In the genomic region with DNA sequence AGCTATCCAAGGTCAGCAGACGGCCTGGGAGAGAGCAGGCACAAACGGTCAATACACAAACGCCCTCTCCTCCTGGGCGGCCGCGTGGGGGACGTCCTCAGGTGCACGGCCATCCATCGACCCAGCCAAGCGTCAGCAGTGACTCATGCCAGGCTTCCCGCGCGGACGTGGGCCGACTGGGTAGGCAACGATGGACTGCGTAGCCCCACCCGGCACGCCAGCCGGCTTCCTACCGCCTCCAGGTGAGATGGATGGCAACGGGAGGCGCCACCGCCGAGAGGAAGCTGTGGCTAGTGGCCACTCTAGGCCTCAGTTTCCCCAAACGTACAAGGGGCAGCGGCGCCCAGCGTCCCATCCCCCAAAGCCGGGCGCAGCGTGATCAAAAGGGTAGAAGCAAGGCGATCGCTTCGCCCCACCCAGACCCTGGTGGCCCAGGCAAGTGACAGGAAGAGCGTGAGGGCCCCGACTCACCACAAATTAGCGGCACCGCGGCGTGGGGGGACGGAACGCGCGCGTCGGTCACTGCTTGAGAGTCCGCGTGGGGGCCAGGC, we compare ENCODE assay signal across 7 mouse cellular contexts. TPM values are rescaled to one million over a fixed set of nuclear protein-coding genes. Genes with fewer than 3 reads are reported as not detected.
A peak's percentile ranks its signal among the peaks of the same experiment; 100 is the strongest.
DNase-seq lines count a peak whose midpoint lies in the region; ATAC-seq and TF ChIP-seq lines count a peak whose summit lies in the region.

No protein-coding gene starts in this region.

- H3K27ac ChIP-seq in ES-Bruce4 (ENCODE audit: insufficient read depth, low read length): peak overlapping the region; percentile 22; the same call in 1 of the 2 replicates
- H3K27ac ChIP-seq in embryonic facial prominence, embryonic 12.5 days: peak overlapping the region; percentile 80
- H3K27ac ChIP-seq in hindbrain, embryonic 11.5 days (ENCODE audit: low read depth, low read length): peak overlapping the region; percentile 58

- peak; percentile 36 for DNase-seq in adrenal gland, adult 8-10 months
- DNase-seq in hindbrain, embryonic 11.5 days (ENCODE audit: low spot score): peak; percentile 40
- peak; percentile 26 to 50 for DNase-seq in layer of hippocampus, postnatal 10 days (ENCODE audit: low spot score in 2 of 2)
- peak; percentile 12 for DNase-seq in lung, postnatal 14 days
- DNase-seq in right cerebral cortex, postnatal 25 days: peak; percentile 80

- H3K4me2 ChIP-seq in embryonic facial prominence, embryonic 12.5 days (replicated peaks): peak overlapping the region; percentile 93
- peak overlapping the region; percentile 90 for H3K4me2 ChIP-seq in hindbrain, embryonic 11.5 days (replicated peaks; ENCODE audit: low read depth, low read length)

- peak overlapping the region; percentile 94 for H3K4me3 ChIP-seq in ES-Bruce4 (ENCODE audit: low read depth, low read length)
- H3K4me3 ChIP-seq in embryonic facial prominence, embryonic 12.5 days: peak overlapping the region; percentile 96
- peak overlapping the region; percentile 100 for H3K4me3 ChIP-seq in hindbrain, embryonic 11.5 days (ENCODE audit: low read depth, low read length)

- no peaks in the 10 kb centered on the region for H3K9me3 ChIP-seq in ES-Bruce4 (replicated peaks; ENCODE audit: control insufficient read depth, insufficient read depth, low read length, poor library complexity, severe bottlenecking)
- no peaks in the 10 kb centered on the region for H3K9me3 ChIP-seq in embryonic facial prominence, embryonic 12.5 days
- no peaks in the 10 kb centered on the region for H3K9me3 ChIP-seq in hindbrain, embryonic 11.5 days (ENCODE audit: control insufficient read depth, low read length)

- H3K27me3 ChIP-seq in ES-Bruce4 (ENCODE audit: control insufficient read depth, insufficient read depth, low read length, poor library complexity, severe bottlenecking): no peaks in the 10 kb centered on the region
- no peaks in the 10 kb centered on the region for H3K27me3 ChIP-seq in embryonic facial prominence, embryonic 12.5 days
- H3K27me3 ChIP-seq in hindbrain, embryonic 11.5 days (ENCODE audit: control insufficient read depth, insufficient read depth, low read length): no peaks in the 10 kb centered on the region

- peaks cover 8% of the 10 kb centered on the region for H3K36me3 ChIP-seq in ES-Bruce4 (ENCODE audit: control insufficient read depth, insufficient read depth, low read length, poor library complexity, severe bottlenecking)
- 0 out of 2 replicates have a peak, but pooled peaks cover 6% of the 10 kb centered on the region for H3K36me3 ChIP-seq in embryonic facial prominence, embryonic 12.5 days
- peaks cover 2% of the 10 kb centered on the region; the same call in 1 of the 2 replicates for H3K36me3 ChIP-seq in hindbrain, embryonic 11.5 days (ENCODE audit: control insufficient read depth, insufficient read depth, low read length)

- TF ChIP-seq EP300 in ES-Bruce4 (IDR thresholded peaks at IDR 0.05; ENCODE audit: insufficient read depth, low read depth, low read length): no peak

- TF ChIP-seq POLR2A in ES-Bruce4 (IDR thresholded peaks at IDR 0.05; ENCODE audit: insufficient read depth, low read length): no peak

- peaks cover 3% of the 10 kb centered on the region for H3K4me1 ChIP-seq in ES-Bruce4 (ENCODE audit: control insufficient read depth, insufficient read depth, low read length)
- H3K4me1 ChIP-seq in embryonic facial prominence, embryonic 12.5 days: peaks cover 10% of the 10 kb centered on the region
- H3K4me1 ChIP-seq in hindbrain, embryonic 11.5 days (replicated peaks; ENCODE audit: control insufficient read depth, insufficient read depth, low read length): no peaks in the 10 kb centered on the region; the same call in none of the 2 replicates

- H3K9ac ChIP-seq in ES-Bruce4 (ENCODE audit: low read depth, poor library complexity, severe bottlenecking): peak overlapping the region; percentile 92
- H3K9ac ChIP-seq in embryonic facial prominence, embryonic 12.5 days: peak overlapping the region; percentile 93
- H3K9ac ChIP-seq in hindbrain, embryonic 11.5 days (ENCODE audit: low read depth, low read length): peak overlapping the region; percentile 92

- under 1% methylated on average over 49 of the region's 49 CpGs for WGBS in embryonic facial prominence, embryonic 12.5 days
- under 1% methylated on average over 47 of the region's 49 CpGs for WGBS in hindbrain, embryonic 11.5 days

- no peak for TF ChIP-seq CTCF in ES-Bruce4 (IDR thresholded peaks at IDR 0.05; ENCODE audit: low read depth, low read length)

- ATAC-seq in embryonic facial prominence, embryonic 12.5 days (ENCODE audit: insufficient number of reproducible peaks, insufficient read depth, low FRiP score, low TSS enrichment): peak; percentile 43; the same call in 1 of the 2 replicates
- ATAC-seq in hindbrain, embryonic 11.5 days (ENCODE audit: low FRiP score): peak; percentile 38

RNA-seq across cellular contexts. Expression of a gene that starts 15.5 kb away (rescaled TPM):
- 40.5 and 42.1 TPM in 2 replicates for polyA plus RNA-seq in ES-Bruce4 (2011; ENCODE audit: insufficient read depth, insufficient read length, low read depth, missing spikeins)
- 100 to 1,000 TPM in 2 of 4 experiments, 10 to 100 TPM in 2; 66.3 to 109 (median 89.1) TPM for total RNA-seq in adrenal gland, adult 8-10 months (2022)
- 36.4 and 41.1 TPM in 2 replicates for polyA plus RNA-seq in embryonic facial prominence, embryonic 12.5 days (2016; fragmentation: Nextera tagmentation; extraction: Ambion mirVana)
- 36.8 and 52.6 TPM in 2 replicates for polyA plus RNA-seq in hindbrain, embryonic 11.5 days (2014; fragmentation: Nextera tagmentation; extraction: Ambion mirVana)
- total RNA-seq in layer of hippocampus, postnatal 10 days (2021): 100 to 1,000 TPM; 155 to 187 TPM

RNA-seq across cellular contexts. Expression of a gene that starts 16.0 kb away (rescaled TPM):
- 158 and 160 TPM in 2 replicates for polyA plus RNA-seq in ES-Bruce4 (2011; ENCODE audit: insufficient read depth, insufficient read length, low read depth, missing spikeins)
- 10 to 100 TPM; 53.4 to 70.2 (median 60.6) TPM for total RNA-seq in adrenal gland, adult 8-10 months (2022)
- polyA plus RNA-seq in embryonic facial prominence, embryonic 12.5 days (2016; fragmentation: Nextera tagmentation; extraction: Ambion mirVana): 121 and 123 TPM in 2 replicates
- 130 and 145 TPM in 2 replicates for polyA plus RNA-seq in hindbrain, embryonic 11.5 days (2014; fragmentation: Nextera tagmentation; extraction: Ambion mirVana)
- total RNA-seq in layer of hippocampus, postnatal 10 days (2021): 100 to 1,000 TPM; 189 to 201 TPM

RNA-seq across cellular contexts. Expression of a gene that starts 32.2 kb away (rescaled TPM):
- polyA plus RNA-seq in ES-Bruce4 (2011; ENCODE audit: insufficient read depth, insufficient read length, low read depth, missing spikeins): 1.0 and 1.1 TPM in 2 replicates
- total RNA-seq in adrenal gland, adult 8-10 months (2022): 1 to 10 TPM; 2.2 to 5.7 (median 3.5) TPM
- 7.6 and 8.5 TPM in 2 replicates for polyA plus RNA-seq in embryonic facial prominence, embryonic 12.5 days (2016; fragmentation: Nextera tagmentation; extraction: Ambion mirVana)
- 3.5 and 3.6 TPM in 2 replicates for polyA plus RNA-seq in hindbrain, embryonic 11.5 days (2014; fragmentation: Nextera tagmentation; extraction: Ambion mirVana)
- 10 to 100 TPM; 24.0 to 31.8 TPM for total RNA-seq in layer of hippocampus, postnatal 10 days (2021)

Comparison
In these comparisons a context has a peak if more than half of its experiments do, and no peak if none do; other contexts are left out.
1. Peak in every context shown above with its lines: DNase-seq, ATAC-seq, H3K4me3 ChIP-seq and H3K27ac ChIP-seq.
2. H3K27ac ChIP-seq: peak in every context shown above with its lines; median percentile 80 in embryonic facial prominence, embryonic 12.5 days; 58 in hindbrain, embryonic 11.5 days; 22 in ES-Bruce4.
3. DNase-seq: peak in every context shown above with its lines; median percentile 80 in right cerebral cortex, postnatal 25 days; 40 in hindbrain, embryonic 11.5 days; 38 in layer of hippocampus, postnatal 10 days; 36 in adrenal gland, adult 8-10 months; 12 in lung, postnatal 14 days.